Mouse (Mus musculus) kidney, postnatal 0 days (tissue): Measurements from ENCODE around the gene Anp32b. TPM values are rescaled to one million over a fixed set of nuclear protein-coding genes. Genes with fewer than 3 reads are reported as not detected.
A peak's percentile ranks its signal among the peaks of the same experiment; 100 is the strongest.

ENCODE experiments used
- ATAC-seq: fragments of 200-750 bp; cut with Nextera tagmentation; replicated peaks from 2 replicates; pipeline ENCODE4 v1.8.0; 2017; ENCODE audit warnings: low read depth, moderate number of reproducible peaks, moderate TSS enrichment, moderate library complexity; ENCODE audit not compliant: low FRiP score
- DNase-seq: peaks from one replicate; pipeline ENCODE4 v3.0.0-alpha.2; 2016; ENCODE audit warnings: low spot score
- H3K27ac ChIP-seq: fragments of 300-500 bp; sonication (generic); 2 replicates; pipeline ENCODE4 v1.5.1; 2014; ENCODE audit warnings: mild to moderate bottlenecking
- H3K27me3 ChIP-seq: fragments of 300-500 bp; sonication (generic); 2 replicates; pipeline ENCODE4 v1.6.1; 2014; ENCODE audit warnings: low read length, mixed read lengths; ENCODE audit not compliant: insufficient read depth
- H3K36me3 ChIP-seq: fragments of 300-500 bp; sonication (generic); 2 replicates; pipeline ENCODE4 v1.6.1; 2014; ENCODE audit warnings: low read length, mixed read lengths; ENCODE audit not compliant: insufficient read depth
- H3K4me1 ChIP-seq: fragments of 300-500 bp; sonication (generic); replicated peaks from 2 replicates; pipeline ENCODE4 v1.6.1; 2014; ENCODE audit warnings: antibody characterized with exemption, low read length, mixed read lengths; ENCODE audit not compliant: insufficient read depth
- H3K4me2 ChIP-seq: fragments of 300-500 bp; sonication (generic); 2 replicates; pipeline ENCODE4 v1.6.1; 2014; ENCODE audit warnings: mild to moderate bottlenecking, low read length, moderate library complexity, mixed read lengths
- H3K4me3 ChIP-seq: fragments of 300-500 bp; sonication (generic); replicated peaks from 2 replicates; pipeline ENCODE4 v1.5.1; 2014; ENCODE audit warnings: low read depth, low read length
- H3K9ac ChIP-seq: fragments of 300-500 bp; sonication (generic); 2 replicates; pipeline ENCODE4 v1.6.1; 2014; ENCODE audit warnings: low read depth, low read length
- H3K9me3 ChIP-seq: fragments of 300-500 bp; sonication (generic); replicated peaks from 2 replicates; pipeline ENCODE4 v1.6.1; 2016; ENCODE audit warnings: low read length, inconsistent platforms, mixed read lengths
- CTCF ChIP-seq: IDR thresholded peaks from 2 replicates; pipeline ENCODE4 v1.5.1; 2016; ENCODE audit warnings: antibody characterized with exemption, low read depth, mild to moderate bottlenecking, moderate library complexity
- whole genome bisulfite sequencing: fragments of 180-500 bp; shearing (Covaris S2); extraction: QIAGEN DNeasy Blood & Tissue Kit; methylation state at CpG from one replicate; pipeline ENCODE4 v1.1.7; 2014; 5-methylcytosine and 5-hydroxymethylcytosine counted together
- polyA plus RNA-seq: library from polyadenylated mRNA; unstranded; fragments of >200 nt; fragmentation: Nextera tagmentation; extraction: Ambion mirVana; gene quantifications from 2 replicates; pipeline ENCODE4 v1.2.1, GENCODE M21; 2015

The Anp32b gene
- polyA plus RNA-seq, 1 experiment from 2014 or later: 198 TPM

- H3K9me3 ChIP-seq: no peaks in the 10 kb centered on the region
- ATAC-seq: no peak
Measured at GRCm38 (mm10) chr4:46442501-46442900, 8.2 kb upstream of the Anp32b start.

GRCm38 (mm10) chr4:46445237-46445945 lies 5.3 kb upstream of the Anp32b start:
- ATAC-seq: no peak
- Histone ChIP-seq H3K36me3 (no peaks in the 10 kb centered on the region), H3K9ac (no peak overlapping the region), H3K27me3 (no peaks in the 10 kb centered on the region), H3K4me3 (no peak overlapping the region), H3K4me2 (no peak overlapping the region), H3K9me3 (no peaks in the 10 kb centered on the region), H3K4me1 (0 out of 2 replicates have a peak, but pooled peaks cover 5% of the 10 kb centered on the region), H3K27ac (no peak overlapping the region)
- DNase-seq: peak; percentile 18
- no peak for TF ChIP-seq CTCF
- 32% methylated on average over 9 of the region's 9 CpGs for WGBS

More at GRCm38 (mm10) chr4:46442501-46442900, 8.2 kb upstream of the Anp32b start:
- no peak for TF ChIP-seq CTCF
- Histone ChIP-seq H3K4me2 (no peak overlapping the region), H3K4me1 (no peaks in the 10 kb centered on the region), H3K4me3 (no peak overlapping the region), H3K27ac (no peak overlapping the region), H3K27me3 (no peaks in the 10 kb centered on the region), H3K9ac (no peak overlapping the region), H3K36me3 (no peaks in the 10 kb centered on the region)
- DNase-seq: no peak
- 50% methylated on average over 4 of the region's 4 CpGs for WGBS

GRCm38 (mm10) chr4:46447461-46447860 lies 3.2 kb upstream of the Anp32b start:
- TF ChIP-seq CTCF: no peak
- H3K4me3 ChIP-seq: no peak overlapping the region
- H3K36me3 ChIP-seq: no peaks in the 10 kb centered on the region
- H3K9ac ChIP-seq: no peak overlapping the region
- no peak overlapping the region for H3K27ac ChIP-seq
- 48% methylated on average over 1 of the region's 1 CpGs for WGBS
- H3K27me3 ChIP-seq: no peaks in the 10 kb centered on the region
- H3K4me2 ChIP-seq: no peak overlapping the region
- no peaks in the 10 kb centered on the region for H3K9me3 ChIP-seq
- ATAC-seq: no peak
- no peak for DNase-seq
- peaks cover 9% of the 10 kb centered on the region; the same call in 1 of the 2 replicates for H3K4me1 ChIP-seq

- H3K4me3 ChIP-seq: no peak overlapping the region
- no peaks in the 10 kb centered on the region for H3K9me3 ChIP-seq
- no peak overlapping the region for H3K27ac ChIP-seq
- TF ChIP-seq CTCF: no peak
- no peak overlapping the region for H3K4me2 ChIP-seq
- no peak overlapping the region for H3K9ac ChIP-seq
- ATAC-seq: no peak
- no peaks in the 10 kb centered on the region for H3K27me3 ChIP-seq
- WGBS: 66% methylated on average over 6 of the region's 6 CpGs
- no peaks in the 10 kb centered on the region for H3K36me3 ChIP-seq
- peaks cover 20% of the 10 kb centered on the region for H3K4me1 ChIP-seq
- DNase-seq: no peak
Measured at GRCm38 (mm10) chr4:46448886-46449285, 1.8 kb upstream of the Anp32b start.

- DNase-seq (no peak), ATAC-seq (no peak)
- Histone ChIP-seq H3K9me3 (no peaks in the 10 kb centered on the region), H3K27me3 (no peaks in the 10 kb centered on the region), H3K27ac (peak overlapping the region; percentile 97), H3K4me1 (peaks cover 24% of the 10 kb centered on the region), H3K4me2 (peak overlapping the region; percentile 81), H3K4me3 (peak overlapping the region; percentile 92), H3K9ac (peak overlapping the region; percentile 92), H3K36me3 (no peaks in the 10 kb centered on the region)
- 34% methylated on average over 7 of the region's 7 CpGs for whole genome bisulfite sequencing
- no peak for TF ChIP-seq CTCF
Measured at GRCm38 (mm10) chr4:46450020-46450518, 633 bp upstream of the Anp32b start.

GRCm38 (mm10) chr4:46451240-46451757 lies 597 bp downstream of the Anp32b start:
- no peak; the same call in 1 of the 2 replicates for TF ChIP-seq CTCF
- H3K9me3 ChIP-seq: no peaks in the 10 kb centered on the region
- DNase-seq (peak; percentile 65), ATAC-seq (peak; percentile 19)
- peak overlapping the region; percentile 97 for H3K27ac ChIP-seq
- WGBS: under 1% methylated on average over 57 of the region's 70 CpGs
- no peaks in the 10 kb centered on the region for H3K36me3 ChIP-seq
- H3K9ac ChIP-seq: peak overlapping the region; percentile 92
- no peaks in the 10 kb centered on the region for H3K27me3 ChIP-seq
- peak overlapping the region; percentile 92 for H3K4me3 ChIP-seq
- peaks cover 35% of the 10 kb centered on the region for H3K4me1 ChIP-seq
- peak overlapping the region; percentile 81 for H3K4me2 ChIP-seq
